Mouse (Mus musculus) kidney, adult 11 months (tissue): ENCODE measurements around the gene Atrx.
"Not testable (repeated sequence)": the region's sequence is repeated elsewhere in the genome, so short reads cannot be mapped to it uniquely, and the experiment has no call there.

Experiments used
- DNase-seq: peaks from one replicate; pipeline ENCODE4 v3.0.0; 2022

Atrx gene

GRCm38 (mm10) chrX:105928861-105929477 lies at the start of gene Atrx:
Atrx (minus strand) TSS chrX:105929403.
- DNase-seq: peak; percentile 79

- not testable (repeated sequence) for DNase-seq
These were observed 27.9 kb upstream of the Atrx start for GRCm38 (mm10) chrX:105957091-105957490.

- no peak for DNase-seq
These were observed 24.8 kb upstream of the Atrx start for GRCm38 (mm10) chrX:105953999-105954398.

- DNase-seq: no peak
These were observed 17.2 kb upstream of the Atrx start for GRCm38 (mm10) chrX:105946357-105946756.

GRCm38 (mm10) chrX:105939245-105939644 lies 10.0 kb upstream of the Atrx start:
- DNase-seq: no peak

GRCm38 (mm10) chrX:105937736-105938135 lies 8.5 kb upstream of the Atrx start:
- no peak for DNase-seq

- DNase-seq: peak; percentile 36
These were observed 5.1 kb upstream of the Atrx start for GRCm38 (mm10) chrX:105934341-105934740.

- DNase-seq: no peak
These were observed 355 bp upstream of the Atrx start for GRCm38 (mm10) chrX:105929478-105930038.

- peak; percentile 18 for DNase-seq
These were observed 1.0 kb downstream of the Atrx start for GRCm38 (mm10) chrX:105927941-105928860.

GRCm38 (mm10) chrX:105926121-105926735 lies 3.0 kb downstream of the Atrx start:
- peak; percentile 5 for DNase-seq

GRCm38 (mm10) chrX:105924326-105925070 lies 4.7 kb downstream of the Atrx start:
- DNase-seq: no peak

GRCm38 (mm10) chrX:105923896-105924295 lies 5.3 kb downstream of the Atrx start:
- no peak for DNase-seq

GRCm38 (mm10) chrX:105922986-105923385 lies 6.2 kb downstream of the Atrx start:
- DNase-seq: not testable (repeated sequence)

GRCm38 (mm10) chrX:105921421-105921820 lies 7.8 kb downstream of the Atrx start:
- DNase-seq: peak; percentile 7

GRCm38 (mm10) chrX:105911728-105912127 lies 17.5 kb downstream of the Atrx start:
- DNase-seq: no peak

GRCm38 (mm10) chrX:105901611-105902010 lies 27.6 kb downstream of the Atrx start:
- DNase-seq: no peak

GRCm38 (mm10) chrX:105886921-105887320 lies 42.3 kb downstream of the Atrx start:
- DNase-seq: no peak

- DNase-seq: no peak
These were observed 64.8 kb downstream of the Atrx start for GRCm38 (mm10) chrX:105864367-105864766.

GRCm38 (mm10) chrX:105824462-105824861 lies 104.7 kb downstream of the Atrx start:
- DNase-seq: no peak

GRCm38 (mm10) chrX:105794806-105795403 lies 134.3 kb downstream of the Atrx start:
- DNase-seq: no peak

GRCm38 (mm10) chrX:105773281-105773680 lies 155.9 kb downstream of the Atrx start:
- DNase-seq: no peak

GRCm38 (mm10) chrX:105767932-105768331 lies 161.3 kb downstream of the Atrx start:
- DNase-seq: no peak
